Mouse (Mus musculus): Measurements from ENCODE around the gene Mettl22. TPM values are rescaled to one million over a fixed set of nuclear protein-coding genes. Genes with fewer than 3 reads are reported as not detected.

Gene Mettl22
- total and polyA plus RNA-seq, 3 experiments, result 11.7 to 19.0 TPM; not detected in 1

DNA sequence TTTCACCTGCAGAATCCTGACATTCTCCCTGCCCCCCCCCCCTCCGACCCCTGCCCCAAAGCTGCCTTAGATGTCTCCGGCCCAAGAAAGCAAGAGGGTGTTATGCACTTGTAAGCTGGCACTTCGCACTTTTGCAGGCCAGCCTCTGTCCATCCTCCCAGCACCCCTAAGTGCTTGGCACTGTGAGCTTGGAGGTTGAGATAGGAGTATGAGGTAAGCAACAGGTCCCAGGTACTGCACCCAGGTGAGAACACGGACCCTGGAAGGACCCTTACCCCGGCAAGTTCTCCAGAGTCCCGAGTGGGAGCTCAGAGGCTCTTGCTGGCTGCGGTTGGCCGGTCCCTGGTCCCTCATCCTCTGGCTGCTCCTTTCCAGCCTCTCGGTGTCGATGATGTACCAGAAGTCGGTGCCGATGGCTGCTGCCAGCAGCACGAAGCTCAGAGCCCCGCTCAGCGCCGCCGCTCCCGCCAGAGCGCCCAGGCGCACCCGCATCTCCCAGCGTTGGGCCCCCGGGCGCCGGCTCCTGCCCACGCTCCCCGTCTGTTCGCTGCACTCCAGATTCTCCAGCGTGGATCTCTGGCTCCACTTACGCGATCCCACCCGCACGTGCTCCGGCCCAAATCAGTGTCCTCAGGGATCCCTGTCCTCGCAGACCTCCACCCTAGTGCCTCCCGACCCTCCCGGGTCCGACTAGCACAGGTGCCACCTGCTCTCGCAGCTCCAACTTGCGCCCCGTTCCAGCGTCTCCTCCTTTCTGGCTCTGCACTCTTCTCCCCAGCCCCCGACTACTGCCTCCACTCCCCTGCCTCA, 46.2 kb upstream of the Mettl22 start:
- Histone ChIP-seq H3K27ac (ENCODE audit: control insufficient read depth, low read depth, low read length) (no peak overlapping the region), H3K36me3 (ENCODE audit: control insufficient read depth in 1 of 2, insufficient read depth in 2 of 2, low read length in 2 of 2) (no peaks in the 10 kb centered on the region), H3K9me3 (replicated peaks; ENCODE audit: insufficient read depth, low read length) (no peaks in the 10 kb centered on the region), H3K79me2 (ENCODE audit: control insufficient read depth, insufficient read depth, low read length, poor library complexity) (no peaks in the 10 kb centered on the region), H3K9ac (ENCODE audit: control insufficient read depth, low read depth, low read length, poor library complexity, severe bottlenecking) (no peak overlapping the region), H3K4me3 (ENCODE audit: control insufficient read depth in 1 of 2, insufficient read depth in 1 of 2, low read depth in 2 of 2, low read length in 2 of 2) (no peak overlapping the region), H3K27me3 (ENCODE audit: control insufficient read depth in 1 of 2, insufficient read depth in 2 of 2, low read length in 2 of 2) (no peaks in the 10 kb centered on the region), H3K4me1 (ENCODE audit: control insufficient read depth in 1 of 2, insufficient read depth in 2 of 2, low read length in 2 of 2) (no peaks in the 10 kb centered on the region)
- TF ChIP-seq TBP (IDR thresholded peaks at IDR 0.05; ENCODE audit: low read depth, low read length), result no peak
- no peak for TF ChIP-seq KAT2A (conservative IDR thresholded peaks at IDR 0.05; ENCODE audit: low read depth, low read length)
- no peak for TF ChIP-seq USF2 (IDR thresholded peaks at IDR 0.05; ENCODE audit: borderline replicate concordance in 1 of 2, insufficient read depth in 1 of 2, low read depth in 1 of 2, low read length in 2 of 2)
- no peak for TF ChIP-seq HCFC1 (IDR thresholded peaks at IDR 0.05; ENCODE audit: low read depth, low read length)
- TF ChIP-seq BHLHE40 (IDR thresholded peaks at IDR 0.05; ENCODE audit: borderline replicate concordance, low read depth, low read length), result no peak
- no peak for TF ChIP-seq ZMIZ1 (IDR thresholded peaks at IDR 0.05; ENCODE audit: low read depth, low read length)
- no peak for TF ChIP-seq POLR2AphosphoS2 (IDR thresholded peaks at IDR 0.05; ENCODE audit: low read length)
- TF ChIP-seq RCOR1 (IDR thresholded peaks at IDR 0.05; ENCODE audit: low read depth, low read length), result no peak
- no peak for TF ChIP-seq ELF1 (IDR thresholded peaks at IDR 0.05; ENCODE audit: low read depth, low read length)
- no peak for DNase-seq (ENCODE audit: low read depth, low spot score)

DNA sequence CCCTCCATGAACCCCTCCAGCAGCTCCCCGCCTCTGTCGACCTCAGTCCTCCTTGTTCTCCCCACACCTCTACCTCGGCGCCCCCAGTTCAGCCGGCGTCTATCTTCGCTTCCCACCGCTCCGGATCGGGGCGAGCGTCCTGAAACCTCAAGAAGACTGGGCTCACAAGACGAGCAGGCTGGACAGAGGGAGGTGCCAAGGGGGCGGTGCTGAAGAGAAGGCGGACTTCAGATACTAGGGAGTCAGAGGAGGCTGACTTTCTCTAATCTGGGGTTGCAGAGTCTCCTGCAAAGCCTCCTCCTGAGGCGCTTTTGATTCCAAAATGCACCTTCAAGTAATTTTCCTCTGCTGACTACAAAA, 45.6 kb upstream of the Mettl22 start, which contains the start of gene Tmem114:
Gene Tmem114 (minus strand): TSS at position 166 of the 360 bp plus-strand sequence.
- Histone ChIP-seq H3K79me2 (ENCODE audit: control insufficient read depth, insufficient read depth, low read length, poor library complexity) (no peaks in the 10 kb centered on the region), H3K9me3 (replicated peaks; ENCODE audit: insufficient read depth, low read length) (no peaks in the 10 kb centered on the region), H3K36me3 (ENCODE audit: control insufficient read depth in 1 of 2, insufficient read depth in 2 of 2, low read length in 2 of 2) (no peaks in the 10 kb centered on the region), H3K4me3 (ENCODE audit: control insufficient read depth in 1 of 2, insufficient read depth in 1 of 2, low read depth in 2 of 2, low read length in 2 of 2) (no peak within 1 kb of the TSS), H3K9ac (ENCODE audit: control insufficient read depth, low read depth, low read length, poor library complexity, severe bottlenecking) (no peak within 1 kb of the TSS), H3K27ac (ENCODE audit: control insufficient read depth, low read depth, low read length) (no peak within 1 kb of the TSS), H3K27me3 (ENCODE audit: control insufficient read depth in 1 of 2, insufficient read depth in 2 of 2, low read length in 2 of 2) (no peaks in the 10 kb centered on the region), H3K4me1 (ENCODE audit: control insufficient read depth in 1 of 2, insufficient read depth in 2 of 2, low read length in 2 of 2) (no peaks in the 10 kb centered on the region)
- DNase-seq (ENCODE audit: low read depth, low spot score), result no peak
- TF ChIP-seq GATA1 (IDR thresholded peaks at IDR 0.05; ENCODE audit: low read depth, low read length) (no peak), TBP (IDR thresholded peaks at IDR 0.05; ENCODE audit: low read depth, low read length) (no peak), TAL1 (IDR thresholded peaks at IDR 0.05; ENCODE audit: low read length) (no peak), UBTF (IDR thresholded peaks at IDR 0.05; ENCODE audit: borderline replicate concordance, insufficient read depth, low read depth, low read length) (no peak), ZNF384 (IDR thresholded peaks at IDR 0.05; ENCODE audit: low read depth, low read length) (no peak), CHD1 (IDR thresholded peaks at IDR 0.05; ENCODE audit: low read depth, low read length) (no peak), BHLHE40 (IDR thresholded peaks at IDR 0.05; ENCODE audit: borderline replicate concordance, low read depth, low read length) (no peak), EP300 (IDR thresholded peaks at IDR 0.05; ENCODE audit: low read depth in 1 of 2, low read length in 2 of 2) (no peak)

All from MEL (cell line).